Mouse (Mus musculus) bone marrow, adult 2 months (tissue): ENCODE results near the gene Fam126a.

Experiments
- CTCF ChIP-seq: fragments of 200-500 bp; IDR thresholded peaks from 2 replicates; pipeline ENCODE4 v1.5.1; 2011; ENCODE audit warnings: low read length, control low read depth; ENCODE audit not compliant: control insufficient read depth, insufficient read depth
- POLR2A ChIP-seq: fragments of 200-500 bp; IDR thresholded peaks from 2 replicates; pipeline ENCODE4 v1.6.1; 2011; ENCODE audit warnings: low read depth, mild to moderate bottlenecking, control low read depth, low read length, borderline replicate concordance; ENCODE audit not compliant: control insufficient read depth

DNA sequence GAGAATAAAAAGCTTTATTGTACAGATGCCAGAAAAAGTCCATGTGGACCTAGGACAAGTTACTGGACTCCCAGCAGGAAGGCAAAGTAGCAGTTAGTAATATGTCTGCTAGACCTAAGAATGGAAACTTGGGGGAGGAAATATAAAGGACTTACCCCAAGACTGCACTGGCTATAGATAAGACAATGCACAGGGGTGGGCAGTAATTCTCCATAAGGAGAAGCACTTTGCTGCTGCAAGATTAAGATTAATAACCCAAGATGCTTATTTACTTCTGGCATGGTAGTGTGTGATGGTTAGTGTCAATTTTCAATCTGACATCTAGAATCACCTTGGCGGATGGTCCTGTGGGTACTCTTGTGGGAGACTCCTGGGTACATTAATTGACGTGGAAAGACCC is 128.3 kb downstream of the Fam126a start:
- TF ChIP-seq POLR2A: no peak
- TF ChIP-seq CTCF: no peak
